Mouse (Mus musculus): ENCODE measurements at regions not wholly inside any gene's neighbourhood (a gene's known extent, or its start where the extent isn't known, plus 50 kb on each side); places are given as distances from the start of the nearest gene placed in this dataset.

DNA sequence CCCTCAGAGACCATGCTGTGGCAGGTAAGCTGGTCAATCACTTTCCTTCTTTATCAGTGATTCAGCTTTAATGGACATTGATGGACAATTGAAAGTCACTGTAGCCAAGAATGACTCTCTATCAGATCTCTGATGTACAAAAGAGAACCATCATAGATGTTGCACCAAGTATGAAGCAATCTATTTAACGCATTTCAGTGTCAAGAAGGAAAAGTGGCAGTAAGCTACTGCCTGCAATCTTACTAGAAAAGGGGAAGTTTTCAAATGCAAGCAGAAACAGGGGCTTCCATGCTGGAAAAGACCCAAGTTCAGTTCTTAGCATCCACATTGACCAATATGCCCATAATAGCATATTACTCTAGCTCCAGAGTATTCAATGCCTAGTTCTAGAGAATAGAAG lies 319.7 kb upstream of the Pitrm1 start:
- Histone ChIP-seq H3K4me1 (ENCODE audit: control insufficient read depth, insufficient read depth, low read length) (no peaks in the 10 kb centered on the region), H3K27me3 (replicated peaks; ENCODE audit: control insufficient read depth, insufficient read depth, low read length) (no peaks in the 10 kb centered on the region), H3K36me3 (ENCODE audit: control insufficient read depth, insufficient read depth, low read length) (no peaks in the 10 kb centered on the region), H3K27ac (ENCODE audit: low read length) (no peak overlapping the region), H3K9me3 (ENCODE audit: control insufficient read depth, low read length) (no peaks in the 10 kb centered on the region), H3K4me2 (ENCODE audit: low read depth, low read length) (no peak overlapping the region), H3K9ac (ENCODE audit: low read depth, low read length) (no peak overlapping the region), H3K4me3 (ENCODE audit: low read length) (no peak overlapping the region)
- no peak for ATAC-seq
- 87% methylated on average over 1 of the region's 1 CpGs for WGBS

GRCm38 (mm10) chr13:6235394-6235793 lies 312.6 kb upstream of the Pitrm1 start:
- no peaks in the 10 kb centered on the region for H3K9me3 ChIP-seq (ENCODE audit: control insufficient read depth, low read length)
- H3K4me3 ChIP-seq (ENCODE audit: low read length), result no peak overlapping the region
- H3K27ac ChIP-seq (ENCODE audit: low read length), result no peak overlapping the region
- no peaks in the 10 kb centered on the region for H3K27me3 ChIP-seq (replicated peaks; ENCODE audit: control insufficient read depth, insufficient read depth, low read length)
- 77% methylated on average over 1 of the region's 1 CpGs for WGBS
- ATAC-seq, result no peak
- no peaks in the 10 kb centered on the region for H3K36me3 ChIP-seq (ENCODE audit: control insufficient read depth, insufficient read depth, low read length)
- H3K4me1 ChIP-seq (ENCODE audit: control insufficient read depth, insufficient read depth, low read length), result no peaks in the 10 kb centered on the region
- no peak overlapping the region for H3K9ac ChIP-seq (ENCODE audit: low read depth, low read length)
- H3K4me2 ChIP-seq (ENCODE audit: low read depth, low read length), result no peak overlapping the region

DNA sequence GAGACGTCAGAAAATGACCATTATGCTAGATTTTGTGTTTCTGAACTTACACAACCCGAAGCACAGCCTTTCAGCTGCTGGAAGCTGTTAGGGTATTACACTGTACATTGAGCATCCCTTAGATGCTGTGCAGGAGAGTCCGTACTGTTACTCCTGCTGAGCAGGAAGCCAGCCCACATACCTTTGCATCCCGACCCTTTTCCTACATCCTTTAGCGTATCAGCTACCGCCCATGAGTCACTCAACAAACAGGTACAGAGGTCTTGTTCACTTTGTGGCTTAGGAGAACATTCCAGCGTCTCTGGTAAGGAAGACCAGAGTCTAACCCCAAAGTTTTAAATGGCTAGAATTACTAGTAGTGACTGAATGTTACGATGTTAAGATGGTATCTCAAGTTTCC lies 311.4 kb upstream of the Pitrm1 start:
- Histone ChIP-seq H3K4me3 (ENCODE audit: low read length) (no peak overlapping the region), H3K4me2 (ENCODE audit: low read depth, low read length) (no peak overlapping the region), H3K9me3 (ENCODE audit: control insufficient read depth, low read length) (no peaks in the 10 kb centered on the region), H3K27ac (ENCODE audit: low read length) (no peak overlapping the region), H3K27me3 (replicated peaks; ENCODE audit: control insufficient read depth, insufficient read depth, low read length) (no peaks in the 10 kb centered on the region), H3K36me3 (ENCODE audit: control insufficient read depth, insufficient read depth, low read length) (no peaks in the 10 kb centered on the region), H3K4me1 (ENCODE audit: control insufficient read depth, insufficient read depth, low read length) (no peaks in the 10 kb centered on the region), H3K9ac (ENCODE audit: low read depth, low read length) (no peak overlapping the region)
- ATAC-seq, result no peak
- WGBS, result 82% methylated on average over 8 of the region's 8 CpGs

DNA sequence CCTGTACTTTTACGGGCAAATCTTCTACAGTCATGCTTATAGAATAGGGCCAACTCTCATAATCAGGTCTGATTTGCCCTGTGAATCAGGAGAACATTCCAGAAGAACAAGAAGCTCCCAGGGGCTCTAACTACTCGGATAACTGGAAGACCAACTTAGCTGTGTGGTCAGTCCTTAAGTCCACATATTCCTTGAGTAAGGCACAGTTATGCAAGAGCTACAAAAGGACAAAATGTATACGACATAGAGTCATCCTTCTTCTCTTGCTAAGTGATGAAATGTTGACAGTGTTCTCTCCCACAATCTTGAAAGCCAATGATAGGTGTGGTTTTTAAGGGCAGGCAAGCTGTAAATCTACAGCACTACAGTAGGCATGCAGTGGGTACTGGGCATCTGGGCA lies 310.7 kb upstream of the Pitrm1 start:
- 78% methylated on average over 3 of the region's 3 CpGs for WGBS
- Histone ChIP-seq H3K27me3 (replicated peaks; ENCODE audit: control insufficient read depth, insufficient read depth, low read length) (no peaks in the 10 kb centered on the region), H3K4me3 (ENCODE audit: low read length) (no peak overlapping the region), H3K9ac (ENCODE audit: low read depth, low read length) (no peak overlapping the region), H3K36me3 (ENCODE audit: control insufficient read depth, insufficient read depth, low read length) (no peaks in the 10 kb centered on the region), H3K9me3 (ENCODE audit: control insufficient read depth, low read length) (no peaks in the 10 kb centered on the region), H3K4me2 (ENCODE audit: low read depth, low read length) (no peak overlapping the region), H3K27ac (ENCODE audit: low read length) (no peak overlapping the region), H3K4me1 (ENCODE audit: control insufficient read depth, insufficient read depth, low read length) (no peaks in the 10 kb centered on the region)
- no peak for ATAC-seq

DNA sequence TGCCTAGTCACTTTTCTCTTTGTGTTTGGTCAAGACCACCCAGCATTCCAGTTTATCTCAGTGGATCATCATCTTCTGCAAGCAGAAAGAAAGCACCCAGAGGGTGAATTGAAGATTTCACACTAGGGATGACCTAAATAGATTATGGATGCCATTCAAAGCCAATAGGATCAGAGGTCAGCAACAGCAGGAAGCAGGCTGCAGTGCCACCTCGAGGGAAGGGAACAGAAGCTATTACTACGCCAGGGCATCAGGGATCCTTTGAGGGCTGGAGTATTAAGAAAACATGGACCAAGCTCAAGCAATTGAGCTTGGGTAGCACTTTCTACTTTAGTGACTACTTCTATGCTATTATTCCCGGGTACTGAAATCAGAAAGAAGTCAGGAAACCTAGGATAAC lies 307.1 kb upstream of the Pitrm1 start:
- H3K27ac ChIP-seq (ENCODE audit: low read length), result no peak overlapping the region
- H3K4me2 ChIP-seq (ENCODE audit: low read depth, low read length), result no peak overlapping the region
- H3K9ac ChIP-seq (ENCODE audit: low read depth, low read length), result no peak overlapping the region
- H3K4me3 ChIP-seq (ENCODE audit: low read length), result no peak overlapping the region
- H3K4me1 ChIP-seq (ENCODE audit: control insufficient read depth, insufficient read depth, low read length), result no peaks in the 10 kb centered on the region
- H3K9me3 ChIP-seq (ENCODE audit: control insufficient read depth, low read length), result no peaks in the 10 kb centered on the region
- ATAC-seq, result no peak
- WGBS, result 68% methylated on average over 3 of the region's 3 CpGs
- no peaks in the 10 kb centered on the region for H3K27me3 ChIP-seq (replicated peaks; ENCODE audit: control insufficient read depth, insufficient read depth, low read length)
- no peaks in the 10 kb centered on the region for H3K36me3 ChIP-seq (ENCODE audit: control insufficient read depth, insufficient read depth, low read length)

GRCm38 (mm10) chr13:6241472-6242123 lies 306.4 kb upstream of the Pitrm1 start:
- H3K27me3 ChIP-seq (replicated peaks; ENCODE audit: control insufficient read depth, insufficient read depth, low read length), result no peaks in the 10 kb centered on the region
- H3K9ac ChIP-seq (ENCODE audit: low read depth, low read length), result no peak overlapping the region
- WGBS, result 88% methylated on average over 5 of the region's 5 CpGs
- H3K4me3 ChIP-seq (ENCODE audit: low read length), result no peak overlapping the region
- no peaks in the 10 kb centered on the region for H3K4me1 ChIP-seq (ENCODE audit: control insufficient read depth, insufficient read depth, low read length)
- no peak overlapping the region for H3K4me2 ChIP-seq (ENCODE audit: low read depth, low read length)
- H3K9me3 ChIP-seq (ENCODE audit: control insufficient read depth, low read length), result no peaks in the 10 kb centered on the region
- H3K36me3 ChIP-seq (ENCODE audit: control insufficient read depth, insufficient read depth, low read length), result no peaks in the 10 kb centered on the region
- H3K27ac ChIP-seq (ENCODE audit: low read length), result no peak overlapping the region
- ATAC-seq, result no peak

DNA sequence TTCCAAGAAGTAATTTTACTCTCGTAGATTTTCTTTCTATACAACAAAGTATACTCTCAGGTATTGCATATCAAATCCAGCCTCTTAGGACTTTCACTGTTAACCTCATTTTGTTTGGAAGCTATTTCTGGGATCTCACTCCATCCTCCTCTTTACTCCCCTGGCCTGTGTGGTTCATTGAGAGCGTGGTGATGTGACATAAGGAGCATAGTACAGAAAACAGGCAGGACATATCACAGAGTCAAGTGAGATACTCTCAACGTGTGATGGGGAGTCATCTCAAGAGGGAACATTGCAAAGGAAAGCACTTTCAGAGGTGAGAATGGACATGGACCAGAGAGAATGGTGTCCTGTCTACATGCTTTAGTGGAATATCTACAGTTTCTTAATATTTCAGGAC lies 297.8 kb upstream of the Pitrm1 start:
- H3K4me3 ChIP-seq (ENCODE audit: low read length), result no peak overlapping the region
- no peak overlapping the region for H3K9ac ChIP-seq (ENCODE audit: low read depth, low read length)
- ATAC-seq, result no peak
- H3K4me2 ChIP-seq (ENCODE audit: low read depth, low read length), result no peak overlapping the region
- WGBS, result 85% methylated on average over 3 of the region's 3 CpGs
- H3K9me3 ChIP-seq (ENCODE audit: control insufficient read depth, low read length), result no peaks in the 10 kb centered on the region
- H3K27me3 ChIP-seq (replicated peaks; ENCODE audit: control insufficient read depth, insufficient read depth, low read length), result no peaks in the 10 kb centered on the region
- H3K36me3 ChIP-seq (ENCODE audit: control insufficient read depth, insufficient read depth, low read length), result no peaks in the 10 kb centered on the region
- no peaks in the 10 kb centered on the region for H3K4me1 ChIP-seq (ENCODE audit: control insufficient read depth, insufficient read depth, low read length)
- H3K27ac ChIP-seq (ENCODE audit: low read length), result no peak overlapping the region

DNA sequence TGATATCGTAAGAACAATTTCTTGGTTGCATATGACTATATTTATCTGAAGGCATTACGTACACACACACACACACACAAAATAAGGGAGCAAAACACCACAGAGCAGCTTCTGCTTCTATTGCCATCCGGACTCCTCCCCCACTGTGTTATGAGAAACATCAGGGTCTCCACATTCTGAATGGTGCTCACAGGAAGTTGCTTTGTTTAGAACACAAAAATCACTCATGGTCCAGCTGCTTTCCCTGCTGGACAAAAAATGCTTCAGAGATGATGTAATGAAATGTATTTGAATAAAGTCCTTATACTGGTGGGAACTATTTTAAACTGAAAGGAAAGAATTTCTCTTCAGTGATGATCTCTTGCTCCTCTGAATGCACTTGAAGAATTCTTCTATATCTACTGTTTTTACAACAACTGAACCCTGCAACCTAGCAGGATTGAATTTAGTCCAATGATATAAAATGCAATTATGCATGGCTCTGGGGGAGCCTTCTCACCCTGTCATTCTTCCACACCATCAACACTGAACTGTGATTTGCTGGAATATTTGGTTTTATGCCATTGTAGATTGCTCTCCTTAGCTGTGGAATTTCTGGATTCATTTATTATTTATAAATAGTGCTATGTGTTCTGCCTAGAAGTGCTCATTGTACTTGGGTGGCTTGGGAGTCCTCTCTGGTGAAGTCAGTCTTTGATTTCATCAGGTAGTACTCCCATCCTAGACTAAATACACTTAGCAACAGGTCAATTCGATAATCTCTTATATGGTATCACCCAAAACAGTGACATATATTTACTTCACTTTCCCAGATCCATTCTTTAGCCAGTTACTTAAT lies 296.7 kb upstream of the Pitrm1 start:
- peak; percentile 92 for ATAC-seq
- H3K27ac ChIP-seq (ENCODE audit: low read length), result peak overlapping the region; percentile 34; the same call in 1 of the 2 replicates
- no peak overlapping the region for H3K4me2 ChIP-seq (ENCODE audit: low read depth, low read length)
- WGBS, result 67% methylated on average over 4 of the region's 4 CpGs
- no peaks in the 10 kb centered on the region for H3K27me3 ChIP-seq (replicated peaks; ENCODE audit: control insufficient read depth, insufficient read depth, low read length)
- H3K9me3 ChIP-seq (ENCODE audit: control insufficient read depth, low read length), result no peaks in the 10 kb centered on the region
- H3K4me3 ChIP-seq (ENCODE audit: low read length), result no peak overlapping the region
- H3K36me3 ChIP-seq (ENCODE audit: control insufficient read depth, insufficient read depth, low read length), result no peaks in the 10 kb centered on the region
- H3K4me1 ChIP-seq (ENCODE audit: control insufficient read depth, insufficient read depth, low read length), result no peaks in the 10 kb centered on the region
- no peak overlapping the region for H3K9ac ChIP-seq (ENCODE audit: low read depth, low read length)

- Histone ChIP-seq H3K36me3 (ENCODE audit: control insufficient read depth, insufficient read depth, low read length) (no peaks in the 10 kb centered on the region), H3K9ac (ENCODE audit: low read depth, low read length) (no peak overlapping the region), H3K9me3 (ENCODE audit: control insufficient read depth, low read length) (no peaks in the 10 kb centered on the region), H3K27ac (ENCODE audit: low read length) (no peak overlapping the region; the same call in 1 of the 2 replicates), H3K4me2 (ENCODE audit: low read depth, low read length) (no peak overlapping the region), H3K27me3 (replicated peaks; ENCODE audit: control insufficient read depth, insufficient read depth, low read length) (no peaks in the 10 kb centered on the region), H3K4me1 (ENCODE audit: control insufficient read depth, insufficient read depth, low read length) (no peaks in the 10 kb centered on the region), H3K4me3 (ENCODE audit: low read length) (no peak overlapping the region)
- ATAC-seq, result no peak
- WGBS, result 65% methylated on average over 3 of the region's 3 CpGs
Measured at GRCm38 (mm10) chr13:6252100-6252499, 295.8 kb upstream of the Pitrm1 start.
